Mouse (Mus musculus) hindbrain, embryonic 10.5 days (tissue): ENCODE measurements at regions not wholly inside any gene's neighbourhood (a gene's known extent, or its start where the extent isn't known, plus 50 kb on each side); places are given as distances from the start of the nearest gene placed in this dataset.

Experiments used
- DNase-seq: peaks from one replicate; pipeline ENCODE4 v3.0.0-alpha.2; 2017; ENCODE audit warnings: low spot score
- H3K27ac ChIP-seq: fragments of 300-500 bp; sonication (generic); 2 replicates; pipeline ENCODE4 v1.5.1; 2016; ENCODE audit warnings: mild to moderate bottlenecking, moderate library complexity
- H3K27me3 ChIP-seq: fragments of 300-500 bp; sonication (generic); 2 replicates; pipeline ENCODE4 v1.6.1; 2016; ENCODE audit warnings: mild to moderate bottlenecking; ENCODE audit not compliant: poor library complexity, insufficient read depth, severe bottlenecking
- H3K36me3 ChIP-seq: fragments of 300-500 bp; sonication (generic); 2 replicates; pipeline ENCODE4 v1.6.1; 2016; ENCODE audit warnings: mild to moderate bottlenecking, moderate library complexity
- H3K4me1 ChIP-seq: fragments of 300-500 bp; sonication (generic); replicated peaks from 2 replicates; pipeline ENCODE4 v1.6.1; 2016; ENCODE audit warnings: mild to moderate bottlenecking
- H3K4me3 ChIP-seq: fragments of 300-500 bp; sonication (generic); 2 replicates; pipeline ENCODE4 v1.5.1; 2016; ENCODE audit warnings: mild to moderate bottlenecking, moderate library complexity
- H3K9me3 ChIP-seq: fragments of 300-500 bp; sonication (generic); 2 replicates; pipeline ENCODE4 v1.6.1; 2016; ENCODE audit warnings: mild to moderate bottlenecking, moderate library complexity
- WGBS: fragments of 180-500 bp; shearing (Covaris S2); methylation state at CpG from one replicate; pipeline ENCODE4 v1.1.7; 2016; 5-methylcytosine and 5-hydroxymethylcytosine counted together

DNA sequence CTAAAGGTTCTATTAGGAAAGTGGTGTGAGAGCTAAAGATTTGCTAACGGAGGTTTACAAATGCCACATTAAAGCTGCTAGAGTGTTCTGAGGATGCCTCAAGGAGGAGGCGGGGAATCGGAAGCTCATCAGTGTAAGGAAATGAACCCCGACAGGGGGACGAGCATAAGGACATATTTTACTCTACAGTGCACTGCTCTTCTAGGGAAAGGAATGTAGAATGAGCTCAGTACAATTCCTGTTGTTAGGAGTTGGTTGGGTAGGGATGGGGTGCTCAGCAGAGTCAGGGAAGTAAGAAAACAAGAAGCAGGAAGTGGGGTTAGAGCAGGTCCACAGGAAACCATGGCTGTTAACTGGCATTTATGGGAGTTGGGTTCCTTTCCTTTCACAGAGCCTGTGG, 54.6 kb downstream of the Mex3b start:
- H3K9me3 ChIP-seq, result peaks cover 5% of the 10 kb centered on the region; the same call in 1 of the 2 replicates
- 72% methylated on average over 5 of the region's 5 CpGs for WGBS
- H3K36me3 ChIP-seq, result no peaks in the 10 kb centered on the region
- H3K4me1 ChIP-seq, result no peaks in the 10 kb centered on the region
- no peak overlapping the region for H3K27ac ChIP-seq
- DNase-seq, result no peak
- no peak overlapping the region for H3K4me3 ChIP-seq
- H3K27me3 ChIP-seq, result no peaks in the 10 kb centered on the region

DNA sequence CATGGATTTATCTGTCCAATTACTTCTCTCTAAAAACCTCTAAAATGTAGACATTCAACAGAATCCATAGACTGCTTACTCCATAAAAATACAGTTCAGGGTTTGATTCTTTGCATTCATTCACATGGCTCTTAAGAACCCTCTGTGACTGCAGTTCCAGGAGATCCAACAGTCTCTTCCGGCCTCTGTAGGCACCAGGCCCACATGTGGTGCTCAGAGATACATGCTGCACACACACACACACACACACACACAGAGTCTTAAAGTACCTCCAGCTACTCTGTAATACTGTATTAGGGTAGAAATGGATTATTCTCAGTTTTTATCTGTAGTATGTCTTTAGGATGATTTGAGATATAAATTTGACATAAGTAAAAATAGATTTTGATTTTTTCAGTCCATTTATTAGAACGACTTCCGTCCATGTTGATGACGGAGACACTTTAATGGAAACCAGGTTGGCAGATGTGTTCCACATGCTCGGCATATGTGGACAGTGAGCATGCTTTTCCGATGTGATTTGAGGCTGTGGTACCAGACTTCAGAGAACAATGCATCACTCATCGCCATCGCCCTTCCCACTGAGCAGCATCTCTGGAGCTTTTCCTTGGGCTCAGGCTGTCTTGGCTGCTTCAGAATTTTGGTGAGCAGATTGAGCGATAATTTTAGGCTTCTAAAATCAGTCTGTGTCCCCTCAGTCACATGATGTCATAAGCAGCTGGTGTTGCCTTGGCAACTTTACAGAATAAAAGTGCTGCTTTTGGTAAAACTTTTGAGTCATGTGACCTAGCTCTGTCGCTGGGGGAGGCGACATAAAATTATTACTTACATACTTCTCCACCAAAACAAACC, 56.3 kb downstream of the Mex3b start:
- Histone ChIP-seq H3K9me3 (peaks cover 4% of the 10 kb centered on the region; the same call in 1 of the 2 replicates), H3K27me3 (no peaks in the 10 kb centered on the region), H3K27ac (no peak overlapping the region), H3K4me1 (no peaks in the 10 kb centered on the region), H3K4me3 (no peak overlapping the region), H3K36me3 (no peaks in the 10 kb centered on the region)
- DNase-seq, result peak; percentile 47
- WGBS, result 76% methylated on average over 11 of the region's 11 CpGs

DNA sequence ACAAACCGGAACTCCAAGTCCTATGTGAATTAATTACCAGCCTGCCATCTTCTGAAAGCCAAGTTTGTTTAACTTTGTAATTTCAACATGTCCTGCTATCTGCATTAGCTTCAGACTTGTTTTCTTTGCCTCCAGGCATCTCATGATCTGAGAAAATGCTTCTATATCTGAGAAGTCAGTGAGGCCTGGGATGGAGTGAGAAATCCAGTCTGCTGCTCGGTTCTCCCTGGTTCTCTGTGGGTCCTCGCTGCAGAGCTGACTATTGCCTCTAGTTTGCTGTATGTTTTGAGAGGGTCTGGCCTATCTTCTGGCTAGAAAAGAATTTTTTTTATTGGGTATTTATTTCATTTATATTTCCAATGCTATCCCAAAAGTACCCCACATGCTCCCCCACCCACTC, 57.0 kb downstream of the Mex3b start:
- H3K9me3 ChIP-seq, result no peaks in the 10 kb centered on the region
- no peak overlapping the region for H3K27ac ChIP-seq
- no peak overlapping the region for H3K4me3 ChIP-seq
- no peaks in the 10 kb centered on the region for H3K36me3 ChIP-seq
- 83% methylated on average over 3 of the region's 3 CpGs for WGBS
- no peak for DNase-seq
- H3K27me3 ChIP-seq, result no peaks in the 10 kb centered on the region
- no peaks in the 10 kb centered on the region for H3K4me1 ChIP-seq

DNA sequence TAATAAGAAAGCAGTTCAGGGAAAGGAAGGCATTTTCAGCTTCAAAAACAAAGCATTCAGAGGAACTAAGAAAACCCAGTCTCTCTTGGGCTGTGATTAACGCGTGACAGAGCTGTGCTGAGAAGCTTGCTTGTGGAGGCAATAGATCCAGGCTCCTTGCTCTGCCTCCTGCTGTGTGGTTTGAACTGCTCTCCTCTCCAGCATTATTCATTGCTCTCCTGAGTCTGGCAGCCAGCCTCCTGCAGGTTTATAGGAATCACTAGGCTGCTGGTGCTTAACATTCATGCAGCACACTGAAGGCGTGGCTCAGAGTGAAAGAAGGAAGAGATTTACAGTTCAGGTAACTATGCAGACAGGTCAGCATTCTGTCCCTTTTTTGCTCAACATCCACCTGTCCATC, 71.2 kb downstream of the Mex3b start:
- H3K36me3 ChIP-seq, result no peaks in the 10 kb centered on the region
- no peaks in the 10 kb centered on the region for H3K9me3 ChIP-seq
- no peak overlapping the region for H3K4me3 ChIP-seq
- H3K27ac ChIP-seq, result no peak overlapping the region
- peaks cover 7% of the 10 kb centered on the region for H3K4me1 ChIP-seq
- 21% methylated on average over 3 of the region's 3 CpGs for WGBS
- peak; percentile 16 for DNase-seq
- no peaks in the 10 kb centered on the region for H3K27me3 ChIP-seq

DNA sequence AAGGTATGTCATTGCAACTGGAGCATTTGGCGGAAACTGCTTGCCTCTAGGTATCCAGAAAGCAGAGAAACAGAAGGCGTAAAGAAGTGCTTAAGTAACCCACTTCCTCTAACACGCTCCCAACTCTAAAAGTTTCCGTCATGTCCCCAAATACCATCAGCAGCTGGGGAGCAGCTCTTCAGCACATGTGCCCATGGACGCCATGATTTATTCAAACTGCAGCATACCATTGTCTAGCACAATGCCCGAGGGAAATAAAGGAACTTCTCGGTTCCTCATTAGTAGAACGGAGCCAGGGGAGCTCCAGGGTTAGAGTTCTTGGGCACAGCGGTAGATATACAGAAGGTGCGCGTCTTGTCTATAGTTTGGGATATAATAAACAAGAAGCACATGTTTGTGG, 72.4 kb downstream of the Mex3b start:
- H3K27ac ChIP-seq, result no peak overlapping the region
- DNase-seq, result no peak
- 89% methylated on average over 11 of the region's 11 CpGs for WGBS
- H3K4me1 ChIP-seq, result peaks cover 7% of the 10 kb centered on the region
- no peak overlapping the region for H3K4me3 ChIP-seq
- H3K36me3 ChIP-seq, result no peaks in the 10 kb centered on the region
- no peaks in the 10 kb centered on the region for H3K27me3 ChIP-seq
- H3K9me3 ChIP-seq, result no peaks in the 10 kb centered on the region

DNA sequence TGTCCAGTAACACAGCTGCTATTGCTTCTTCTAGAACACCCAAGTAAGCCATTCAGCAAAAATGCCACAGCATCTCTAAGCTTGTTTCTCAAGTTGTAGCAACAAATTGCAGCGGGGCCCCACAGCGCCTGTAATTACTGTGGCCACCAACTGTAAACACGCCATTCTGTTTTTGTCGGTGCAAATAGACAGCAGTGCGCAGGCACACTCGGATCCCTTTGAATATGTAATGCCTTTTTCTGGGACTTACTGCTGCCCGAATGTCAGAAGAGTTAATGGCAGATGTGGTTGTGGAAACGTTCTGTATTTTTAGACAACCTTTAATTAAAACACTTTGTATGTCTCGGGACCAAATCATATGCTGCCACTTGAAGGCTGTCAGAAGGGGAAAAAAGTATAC, 76.2 kb downstream of the Mex3b start:
- H3K4me1 ChIP-seq, result peaks cover 3% of the 10 kb centered on the region
- H3K27ac ChIP-seq, result no peak overlapping the region
- no peaks in the 10 kb centered on the region for H3K36me3 ChIP-seq
- 89% methylated on average over 9 of the region's 9 CpGs for whole genome bisulfite sequencing
- H3K9me3 ChIP-seq, result no peaks in the 10 kb centered on the region
- DNase-seq, result no peak
- H3K27me3 ChIP-seq, result no peaks in the 10 kb centered on the region
- H3K4me3 ChIP-seq, result no peak overlapping the region

DNA sequence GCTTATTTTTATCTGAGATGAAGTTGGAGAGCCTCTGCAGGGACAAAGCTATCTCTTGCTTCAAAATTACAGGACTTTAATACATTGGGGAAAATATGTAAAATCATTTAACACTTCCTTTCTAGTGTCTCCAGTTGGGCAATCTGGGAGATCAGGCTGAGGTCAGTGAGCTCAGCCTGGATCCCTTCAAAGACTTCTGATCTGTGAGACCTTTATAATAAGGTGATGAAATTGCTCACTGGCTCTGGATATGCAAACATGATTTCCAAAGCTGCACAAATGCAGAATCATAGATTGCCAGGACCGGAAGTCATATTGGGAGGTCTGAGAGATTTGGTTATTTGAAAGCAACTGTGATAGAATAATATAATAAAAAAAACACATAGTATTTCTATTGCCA, 76.7 kb downstream of the Mex3b start:
- DNase-seq, result no peak
- Histone ChIP-seq H3K36me3 (no peaks in the 10 kb centered on the region), H3K27me3 (no peaks in the 10 kb centered on the region), H3K27ac (no peak overlapping the region), H3K9me3 (no peaks in the 10 kb centered on the region), H3K4me3 (no peak overlapping the region), H3K4me1 (no peaks in the 10 kb centered on the region)
- 95% methylated on average over 1 of the region's 1 CpGs for WGBS

DNA sequence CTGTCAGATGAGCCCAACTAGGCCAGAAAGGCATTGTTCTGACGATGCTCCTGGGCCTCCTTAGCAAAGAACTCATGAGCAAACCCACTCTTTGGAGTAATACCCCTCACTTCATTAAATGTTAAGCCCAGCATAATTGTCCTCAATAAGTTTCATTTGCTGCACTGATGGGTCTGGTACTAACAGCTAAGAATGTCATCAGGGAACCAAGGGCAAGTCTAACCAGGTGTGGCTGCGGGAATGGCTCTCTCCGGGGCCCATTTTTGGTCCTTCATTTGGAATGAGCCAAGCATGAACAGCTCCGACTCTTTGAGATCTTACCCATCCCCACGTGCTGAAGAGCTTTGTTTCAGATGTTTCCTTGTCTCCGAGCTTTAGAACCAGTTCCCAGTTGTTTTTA, 82.2 kb downstream of the Mex3b start:
- H3K27ac ChIP-seq, result no peak overlapping the region
- no peak for DNase-seq
- H3K4me1 ChIP-seq, result no peaks in the 10 kb centered on the region
- H3K27me3 ChIP-seq, result no peaks in the 10 kb centered on the region
- no peaks in the 10 kb centered on the region for H3K9me3 ChIP-seq
- no peaks in the 10 kb centered on the region for H3K36me3 ChIP-seq
- WGBS, result 86% methylated on average over 6 of the region's 6 CpGs
- H3K4me3 ChIP-seq, result no peak overlapping the region

DNA sequence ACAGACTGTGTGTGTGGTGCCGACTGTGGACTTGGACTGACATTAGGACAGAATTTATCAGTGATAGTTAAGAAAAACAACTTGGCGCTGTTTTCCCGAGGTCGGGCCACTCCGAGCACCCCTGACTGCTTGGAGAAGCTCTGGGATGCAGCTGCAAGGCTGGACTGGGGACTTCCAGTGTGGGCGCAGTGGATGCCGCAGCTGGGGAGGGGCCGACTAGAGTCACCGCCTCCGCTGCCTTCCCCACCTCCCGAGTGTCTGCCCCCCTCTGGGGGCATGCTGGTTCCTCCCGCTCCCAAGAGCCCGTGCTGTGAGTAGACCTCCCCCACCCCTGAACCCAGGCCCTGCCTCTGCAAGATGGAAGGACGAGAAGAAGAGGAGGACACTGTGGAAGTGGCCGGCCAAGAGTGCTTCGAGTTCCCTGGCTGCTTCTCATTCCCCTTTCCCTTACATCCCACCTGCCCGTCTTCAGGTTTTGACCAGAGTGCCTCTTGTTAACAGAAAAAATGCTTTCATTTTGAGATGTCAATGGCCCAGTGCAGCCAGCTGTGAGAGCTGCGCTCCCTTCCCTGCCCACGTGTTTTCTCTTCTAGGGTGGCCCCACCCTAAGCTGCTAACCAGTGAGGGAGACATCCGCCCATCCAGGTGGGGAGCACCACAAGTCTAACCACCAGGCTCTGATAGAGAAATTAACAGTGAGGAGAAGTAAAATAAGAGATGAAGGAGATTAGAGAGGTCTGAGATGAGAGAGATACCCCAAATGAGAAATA, 90.3 kb downstream of the Mex3b start:
- no peak overlapping the region for H3K27ac ChIP-seq
- no peaks in the 10 kb centered on the region for H3K4me1 ChIP-seq
- DNase-seq, result no peak
- H3K4me3 ChIP-seq, result no peak overlapping the region
- H3K36me3 ChIP-seq, result no peaks in the 10 kb centered on the region
- no peaks in the 10 kb centered on the region for H3K27me3 ChIP-seq
- H3K9me3 ChIP-seq, result no peaks in the 10 kb centered on the region
- WGBS, result 65% methylated on average over 20 of the region's 20 CpGs

DNA sequence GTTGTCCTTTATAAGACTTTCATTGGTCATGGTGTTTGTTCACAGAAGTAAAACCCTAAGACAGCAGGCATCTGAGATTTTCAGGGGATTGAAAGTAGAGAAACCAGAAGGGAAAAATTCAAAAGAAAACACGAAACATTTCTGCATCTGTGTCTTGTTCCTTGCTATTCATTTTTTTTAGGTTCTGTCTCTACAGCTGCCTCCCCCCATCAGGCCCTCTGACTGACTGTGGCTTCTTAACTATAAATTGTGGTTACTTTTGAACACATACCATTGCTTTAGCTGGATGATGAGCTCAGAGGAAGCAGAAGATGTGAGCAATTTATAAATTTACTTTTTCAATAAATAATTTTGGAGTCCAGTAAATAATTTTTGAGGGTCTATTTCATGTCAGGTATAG, 103.5 kb downstream of the Mex3b start:
- Histone ChIP-seq H3K27ac (no peak overlapping the region), H3K27me3 (no peaks in the 10 kb centered on the region), H3K9me3 (no peaks in the 10 kb centered on the region), H3K36me3 (no peaks in the 10 kb centered on the region), H3K4me1 (no peaks in the 10 kb centered on the region), H3K4me3 (no peak overlapping the region)
- DNase-seq, result no peak
- 84% methylated on average over 1 of the region's 1 CpGs for WGBS

DNA sequence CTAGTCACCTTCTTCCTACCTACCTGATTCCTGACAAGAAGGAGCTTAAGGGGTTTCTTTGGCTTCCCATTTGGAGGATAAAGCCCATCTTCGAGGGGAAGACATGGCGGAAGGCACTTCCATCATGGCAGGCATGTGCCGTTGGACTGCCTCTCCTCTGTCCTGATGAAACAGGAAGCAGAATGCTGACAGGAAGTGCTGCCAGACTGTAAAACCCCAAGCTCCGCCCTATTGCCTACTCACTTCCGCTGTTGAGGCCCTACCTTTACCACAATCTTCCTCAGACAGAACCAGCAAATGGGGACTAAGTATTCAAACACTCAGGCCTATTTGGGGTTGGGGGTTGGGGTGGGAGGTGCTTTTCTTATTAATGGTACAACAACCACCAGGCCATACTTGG, 104.1 kb downstream of the Mex3b start:
- 94% methylated on average over 5 of the region's 5 CpGs for WGBS
- Histone ChIP-seq H3K4me3 (no peak overlapping the region), H3K27ac (no peak overlapping the region), H3K4me1 (no peaks in the 10 kb centered on the region), H3K36me3 (no peaks in the 10 kb centered on the region), H3K27me3 (no peaks in the 10 kb centered on the region), H3K9me3 (no peaks in the 10 kb centered on the region)
- DNase-seq, result no peak

DNA sequence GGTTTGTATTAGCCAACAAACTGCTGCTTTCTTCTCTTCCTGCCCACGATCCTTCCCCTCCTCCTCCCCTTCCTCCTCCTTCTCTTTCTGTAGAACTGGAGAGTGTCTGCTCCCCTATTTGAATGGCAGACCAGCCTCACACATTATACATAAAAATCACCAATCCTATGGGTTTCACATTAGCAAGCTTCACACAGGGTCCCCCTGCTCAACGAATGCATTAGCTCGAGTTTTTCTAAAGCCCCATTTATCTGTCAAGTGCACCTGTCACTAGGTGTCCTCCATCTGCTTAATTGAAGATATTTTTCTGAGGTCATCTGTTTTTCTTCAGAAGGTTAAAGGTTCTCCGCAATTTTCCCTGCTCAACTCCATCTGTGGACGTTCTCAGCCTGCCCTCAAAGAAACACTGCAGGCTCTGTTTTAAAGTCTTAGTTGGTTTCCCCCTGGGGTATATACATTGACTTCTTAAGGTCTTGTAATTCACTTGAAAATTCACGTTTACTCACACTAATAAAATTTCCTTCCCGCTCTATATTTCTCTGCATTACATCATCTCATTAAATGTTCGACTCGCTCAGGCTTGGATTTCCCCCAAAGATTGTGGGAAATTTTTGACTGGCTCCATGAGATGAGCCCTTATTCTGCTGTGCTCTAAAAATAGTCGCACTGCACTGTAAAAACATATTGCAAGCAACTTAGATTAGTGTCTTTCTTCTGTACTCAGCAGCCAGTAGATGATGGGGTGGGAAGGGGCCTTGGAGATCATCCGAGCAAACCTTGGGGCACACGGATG, 105.3 kb downstream of the Mex3b start:
- DNase-seq, result no peak
- 76% methylated on average over 12 of the region's 12 CpGs for WGBS
- Histone ChIP-seq H3K9me3 (no peaks in the 10 kb centered on the region), H3K27ac (no peak overlapping the region), H3K36me3 (no peaks in the 10 kb centered on the region), H3K4me3 (no peak overlapping the region), H3K27me3 (no peaks in the 10 kb centered on the region), H3K4me1 (no peaks in the 10 kb centered on the region)

DNA sequence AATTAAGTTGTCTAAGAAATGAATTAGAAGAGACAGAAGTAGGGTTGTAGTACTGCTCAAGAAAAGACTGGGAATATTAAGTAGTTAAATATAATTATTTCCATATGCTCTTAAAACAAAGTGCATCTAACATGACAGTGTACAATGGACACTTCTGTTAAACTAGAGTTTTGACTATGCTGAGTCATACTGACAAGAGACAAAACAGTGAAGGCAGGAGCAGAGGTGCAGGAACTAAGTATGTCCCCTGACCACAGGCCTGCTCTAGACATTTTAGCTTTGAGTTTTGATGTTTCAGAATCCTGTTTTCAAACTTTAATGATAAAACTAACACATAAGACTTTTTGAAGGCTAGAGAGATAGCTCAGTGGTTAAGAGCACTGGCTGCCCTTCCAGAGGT, 123.6 kb downstream of the Mex3b start:
- no peaks in the 10 kb centered on the region for H3K36me3 ChIP-seq

More for the DNA sequence above, 123.6 kb downstream of the Mex3b start:
- Histone ChIP-seq H3K27me3 (no peaks in the 10 kb centered on the region), H3K4me1 (no peaks in the 10 kb centered on the region), H3K9me3 (no peaks in the 10 kb centered on the region), H3K4me3 (no peak overlapping the region), H3K27ac (no peak overlapping the region)
- DNase-seq, result no peak
